Mouse (Mus musculus) urinary bladder, postnatal 10 days (tissue): ENCODE results near the gene Nptxr.
A peak's percentile ranks its signal among the peaks of the same experiment; 100 is the strongest.

Experiments
- DNase-seq: peaks from one replicate; pipeline ENCODE4 v3.0.0; 2022; ENCODE audit warnings: low spot score

Nptxr gene

DNA sequence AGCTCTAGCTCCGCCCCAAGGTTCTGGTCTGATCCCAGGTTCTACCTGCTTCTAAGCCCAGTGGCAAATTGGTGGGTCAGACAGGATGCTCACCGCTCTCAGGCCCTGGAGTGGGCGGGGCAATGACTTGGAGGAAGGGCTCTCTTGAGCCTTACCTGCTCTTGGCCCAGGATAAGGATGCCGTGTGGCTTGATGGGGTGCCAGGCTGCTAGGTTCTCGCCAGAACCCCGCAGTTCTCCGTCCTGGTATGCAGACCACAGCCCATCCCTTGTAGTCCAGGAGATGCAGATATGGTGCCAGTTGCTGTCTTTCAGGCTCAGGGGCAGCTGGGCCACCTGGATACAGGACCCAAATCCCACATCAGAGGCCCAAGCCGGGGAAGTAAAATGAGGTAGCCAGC is 14.5 kb downstream of the Nptxr start:
- DNase-seq: no peak

- DNase-seq: no peak
Observed at GRCm38 (mm10) chr15:79787815-79788214, 16.8 kb downstream of the Nptxr start.

GRCm38 (mm10) chr15:79785056-79785455 is 19.5 kb downstream of the Nptxr start:
- DNase-seq: no peak

DNA sequence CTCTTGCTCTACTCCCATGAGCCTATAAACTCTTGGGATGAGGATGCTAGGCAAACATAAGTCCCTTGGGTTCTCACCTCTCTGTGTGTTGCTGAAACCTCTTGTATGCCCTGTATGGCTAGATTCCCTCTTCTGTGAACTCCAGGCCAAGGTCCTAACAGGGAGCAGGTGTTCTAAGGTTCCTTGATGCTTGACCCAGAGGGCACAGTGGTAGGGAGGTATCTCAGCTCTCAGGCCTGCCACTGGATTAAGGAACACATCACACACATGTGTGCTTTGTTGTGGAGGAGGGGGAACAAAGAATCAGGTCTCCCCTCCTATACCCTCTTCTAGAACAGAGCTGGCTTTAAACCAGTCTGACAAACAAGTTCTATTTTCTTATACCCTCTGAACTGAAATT is 26.8 kb downstream of the Nptxr start, which contains the start of gene Dnal4:
Dnal4 (minus strand) TSS at position 101 of the 400 bp plus-strand sequence.
- DNase-seq: no peak

- no peak for DNase-seq
Observed at GRCm38 (mm10) chr15:79775662-79776061, 28.9 kb downstream of the Nptxr start.

DNA sequence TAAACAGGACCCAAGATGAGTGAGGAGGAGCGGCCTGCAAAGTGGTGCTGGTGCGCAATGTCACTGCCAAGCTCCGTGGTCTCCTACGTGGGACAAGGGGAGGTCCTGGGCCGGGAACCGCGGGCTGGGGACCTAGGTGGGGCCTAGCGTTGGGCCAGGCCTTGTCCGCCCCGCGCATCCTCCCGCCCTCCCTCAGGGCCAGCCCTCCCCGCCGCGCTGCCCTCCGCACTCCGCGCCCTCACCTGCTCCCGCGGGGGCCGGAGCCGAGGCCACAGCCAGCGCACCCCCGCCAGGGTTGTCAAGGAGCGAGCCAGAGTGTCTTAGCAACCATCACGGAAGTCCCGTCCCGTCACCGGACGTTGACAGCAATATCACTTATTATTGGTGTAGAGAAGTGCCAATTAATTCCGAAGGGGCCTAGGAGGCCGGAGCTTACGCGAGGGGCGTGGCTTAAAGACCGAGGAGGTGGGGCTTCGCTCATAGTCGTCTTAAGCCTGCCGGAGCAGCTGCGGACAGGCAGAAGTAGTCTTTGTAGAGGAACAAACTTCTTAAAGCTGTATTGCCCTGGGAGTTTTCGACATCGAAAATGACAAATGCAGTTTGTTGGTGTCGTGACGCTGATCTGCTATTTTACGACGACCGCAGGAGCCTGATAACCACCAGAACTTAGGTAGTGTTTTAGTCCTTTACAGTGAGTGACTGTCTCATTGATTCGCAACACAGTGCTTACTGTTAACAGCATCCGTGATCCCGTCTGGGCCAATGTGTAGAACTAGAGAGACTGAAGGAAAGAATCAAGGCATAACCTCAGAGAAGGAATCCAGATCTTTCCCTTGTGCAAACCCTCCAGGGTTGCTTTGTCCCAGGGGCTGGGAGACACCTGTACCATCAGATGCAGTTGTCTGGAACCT is 30.2 kb downstream of the Nptxr start:
- peak; percentile 86 for DNase-seq

DNA sequence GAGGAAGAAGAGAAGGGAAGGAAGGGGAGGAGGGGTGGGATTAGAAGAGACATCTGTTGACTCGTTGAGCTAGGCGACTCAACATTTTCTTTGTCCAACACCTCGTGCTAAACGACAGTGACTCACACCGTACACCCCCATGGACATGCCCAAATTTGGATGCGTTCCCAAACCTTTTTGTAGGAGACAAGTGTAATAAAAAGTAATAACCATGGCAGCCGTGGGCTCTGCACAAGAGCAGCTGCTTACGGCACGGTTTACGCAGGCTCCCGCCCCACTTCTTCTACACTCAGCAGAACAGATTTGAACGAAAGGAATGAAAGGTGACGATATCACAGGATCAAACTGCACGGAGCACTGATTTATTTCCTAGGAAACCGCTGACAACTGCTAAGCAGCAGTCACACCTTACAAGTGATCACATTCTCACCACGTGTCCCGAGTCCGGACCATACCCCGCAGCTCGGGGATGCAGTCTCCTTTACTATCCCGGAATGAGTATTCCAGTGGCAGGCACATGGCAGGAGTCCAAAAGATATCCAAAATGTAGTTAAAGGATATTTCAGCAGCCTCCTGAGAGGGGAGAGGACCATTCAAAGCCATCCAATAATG is 33.8 kb downstream of the Nptxr start:
- no peak for DNase-seq

DNA sequence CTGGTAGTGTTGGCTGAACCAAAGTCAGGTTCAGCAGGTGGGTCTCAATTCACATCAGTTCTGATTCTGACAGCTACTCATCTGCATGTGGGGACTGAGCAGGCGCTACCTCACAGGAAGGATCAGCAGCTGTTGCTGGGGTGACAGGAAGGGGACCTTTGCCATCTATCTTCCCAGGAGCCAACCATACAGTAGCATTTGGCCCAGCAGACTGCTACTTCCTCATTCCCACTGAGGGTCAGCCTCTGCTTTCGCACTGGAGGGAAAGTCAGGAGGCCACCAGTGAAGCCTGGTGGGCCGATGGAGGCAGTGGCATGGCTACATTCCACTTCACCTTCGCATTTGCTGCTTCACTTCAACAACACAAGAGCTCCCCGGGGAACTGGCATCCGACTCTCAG is 36.3 kb downstream of the Nptxr start:
- DNase-seq: no peak

- no peak for DNase-seq
Observed at GRCm38 (mm10) chr15:79767327-79767961, 37.1 kb downstream of the Nptxr start.

DNA sequence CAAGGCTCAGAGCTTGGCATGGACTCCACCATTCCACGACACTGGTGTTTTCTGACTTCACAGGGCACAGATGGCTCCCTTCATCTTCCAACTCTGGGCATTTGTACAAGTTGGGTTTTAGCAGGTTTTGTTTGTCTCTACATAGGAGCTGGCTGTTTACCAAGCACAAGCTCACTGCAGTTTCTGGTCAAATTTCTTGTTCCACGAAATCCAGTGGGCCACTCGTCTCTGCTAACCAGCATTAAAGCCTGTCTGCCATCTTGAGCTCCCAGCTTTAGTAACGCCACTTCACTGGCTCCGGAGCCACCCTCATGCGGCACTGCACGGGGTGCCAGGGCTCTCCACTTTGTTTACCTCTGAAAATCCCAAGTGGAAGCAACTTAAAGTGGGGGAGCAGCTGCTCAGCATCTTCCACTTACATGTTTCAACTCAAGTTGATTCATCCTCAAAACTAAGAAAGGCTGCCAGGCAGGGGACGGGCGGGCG is 37.9 kb downstream of the Nptxr start:
- DNase-seq: no peak

GRCm38 (mm10) chr15:79766168-79766567 is 38.4 kb downstream of the Nptxr start:
- no peak for DNase-seq

- no peak for DNase-seq
Observed at GRCm38 (mm10) chr15:79765361-79765760, 39.2 kb downstream of the Nptxr start.

- no peak for DNase-seq
Observed at GRCm38 (mm10) chr15:79764539-79765267, 39.9 kb downstream of the Nptxr start.

GRCm38 (mm10) chr15:79763601-79764246 is 40.8 kb downstream of the Nptxr start:
- DNase-seq: no peak

DNA sequence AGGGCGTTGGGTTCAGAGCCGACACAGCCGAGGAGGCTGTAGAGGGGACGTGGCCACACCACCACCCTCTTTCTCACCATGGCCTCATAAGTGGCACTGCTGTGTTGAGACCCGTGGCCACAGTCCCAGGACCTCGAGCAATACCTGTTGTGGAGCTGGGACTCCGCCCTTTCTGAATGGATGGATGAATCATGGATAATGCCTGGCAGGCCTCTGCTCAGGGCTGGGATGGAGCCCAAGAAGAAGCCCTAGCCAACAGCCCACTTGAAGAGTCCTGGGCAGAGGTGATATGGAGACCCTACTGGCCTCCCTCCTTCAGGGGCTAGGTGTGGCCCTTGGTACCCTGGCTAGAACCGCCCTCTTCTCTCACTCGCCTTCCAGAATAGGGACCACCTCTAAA is 41.6 kb downstream of the Nptxr start:
- DNase-seq: no peak

- no peak for DNase-seq
Observed at GRCm38 (mm10) chr15:79760956-79761355, 43.6 kb downstream of the Nptxr start.

GRCm38 (mm10) chr15:79757118-79757517 is 47.4 kb downstream of the Nptxr start:
- no peak for DNase-seq

GRCm38 (mm10) chr15:79755977-79756625 is 48.5 kb downstream of the Nptxr start:
- no peak for DNase-seq

GRCm38 (mm10) chr15:79755176-79755575 is 49.4 kb downstream of the Nptxr start:
- DNase-seq: no peak

GRCm38 (mm10) chr15:79753873-79754272 is 50.7 kb downstream of the Nptxr start:
- no peak for DNase-seq

DNA sequence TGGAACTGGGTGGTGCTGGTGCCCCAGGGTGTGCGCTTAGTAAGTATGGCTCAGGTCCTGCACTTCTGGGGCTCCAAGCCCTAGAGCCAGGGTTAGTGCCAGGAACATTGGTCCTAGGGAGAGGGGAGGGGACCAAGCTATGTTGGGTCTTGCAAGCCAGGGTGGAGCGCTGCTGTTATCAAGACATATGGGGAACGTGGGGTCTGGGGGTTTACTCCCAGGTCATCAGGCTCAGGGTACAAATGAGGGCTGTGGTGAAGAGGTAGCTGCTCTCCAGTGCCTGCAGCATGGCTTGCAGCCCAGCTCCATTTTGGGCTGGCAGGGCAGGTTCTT is 51.2 kb downstream of the Nptxr start:
- no peak for DNase-seq
